Mouse (Mus musculus): ENCODE data around the gene Inpp5k. TPM values are rescaled to one million over a fixed set of nuclear protein-coding genes. Genes with fewer than 3 reads are reported as not detected.

The Inpp5k gene
- total RNA-seq, 2 experiments from 2014 or later, result 41.0 to 42.7 TPM

GRCm38 (mm10) chr11:75650311-75650710 lies 19.5 kb downstream of the Inpp5k start, which contains the start of gene Myo1c:
Myo1c (plus strand) TSS chr11:75650504.
- Histone ChIP-seq H3K27ac (peak within 1 kb of the TSS; percentile 96), H3K4me3 (peak within 1 kb of the TSS; percentile 81)
- no peak for TF ChIP-seq CTCF (IDR thresholded peaks at IDR 0.05)
- DNase-seq (ENCODE audit: extremely low spot score in 1 of 2, low spot score in 2 of 2), result no peak
- intact Hi-C loops (cut with DNase I), result loop anchor here (5.0 kb wide), 1 partner anchor 82 kb away; the partner anchor contains the start of gene Ywhae

GRCm38 (mm10) chr11:75650958-75651425 lies 20.2 kb downstream of the Inpp5k start:
- Histone ChIP-seq H3K27ac (no peak overlapping the region), H3K4me3 (peak overlapping the region; percentile 81)
- DNase-seq (ENCODE audit: extremely low spot score in 1 of 2, low spot score in 2 of 2), result no peak
- intact Hi-C loops (cut with DNase I), result loop anchor here (5.0 kb wide), 1 partner anchor 81 kb away; the partner anchor contains the start of gene Ywhae
- TF ChIP-seq CTCF (IDR thresholded peaks at IDR 0.05), result no peak

GRCm38 (mm10) chr11:75651426-75652221 lies 20.8 kb downstream of the Inpp5k start:
- no peak for TF ChIP-seq CTCF (IDR thresholded peaks at IDR 0.05)
- DNase-seq (ENCODE audit: extremely low spot score in 1 of 2, low spot score in 2 of 2), result peak; percentile 77 to 81
- Histone ChIP-seq H3K27ac (peak overlapping the region; percentile 96), H3K4me3 (peak overlapping the region; percentile 81)
- intact Hi-C loops (cut with DNase I), result loop anchor here (5.0 kb wide), 1 partner anchor 81 kb away; the partner anchor contains the start of gene Ywhae

GRCm38 (mm10) chr11:75652222-75652941 lies 21.6 kb downstream of the Inpp5k start:
- Histone ChIP-seq H3K4me3 (peak overlapping the region; percentile 81), H3K27ac (peak overlapping the region; percentile 96)
- DNase-seq (ENCODE audit: extremely low spot score in 1 of 2, low spot score in 2 of 2), result peak in 1 of 2 experiments; percentile 61
- no peak; the same call in 1 of the 2 replicates for TF ChIP-seq CTCF (IDR thresholded peaks at IDR 0.05)
- intact Hi-C loops (cut with DNase I), result loop anchor here (5.0 kb wide), 1 partner anchor 80 kb away; the partner anchor contains the start of gene Ywhae

GRCm38 (mm10) chr11:75652942-75653684 lies 22.3 kb downstream of the Inpp5k start:
- no peak for TF ChIP-seq CTCF (IDR thresholded peaks at IDR 0.05)
- intact Hi-C loops (cut with DNase I), result loop anchor here (5.0 kb wide), 1 partner anchor 79 kb away; the partner anchor contains the start of gene Ywhae
- H3K4me3 ChIP-seq, result peak overlapping the region; percentile 43
- no peak for DNase-seq (ENCODE audit: extremely low spot score in 1 of 2, low spot score in 2 of 2)
- peak overlapping the region; percentile 78 for H3K27ac ChIP-seq

GRCm38 (mm10) chr11:75653781-75654470 lies 23.1 kb downstream of the Inpp5k start:
- DNase-seq (ENCODE audit: extremely low spot score in 1 of 2, low spot score in 2 of 2), result peak; percentile 42 to 50
- H3K27ac ChIP-seq, result peak overlapping the region; percentile 78

GRCm38 (mm10) chr11:75654471-75655390 lies 23.9 kb downstream of the Inpp5k start:
- Histone ChIP-seq H3K4me3 (peak overlapping the region; percentile 43), H3K27ac (peak overlapping the region; percentile 83)
- DNase-seq (ENCODE audit: extremely low spot score in 1 of 2, low spot score in 2 of 2), result no peak
- no peak for TF ChIP-seq CTCF (IDR thresholded peaks at IDR 0.05)
- intact Hi-C loops (cut with DNase I), result loop anchor here (2.0 to 5.0 kb wide), 2 partner anchors 24 to 78 kb away; partner anchors contain the start of genes Crk and Ywhae

More at GRCm38 (mm10) chr11:75653781-75654470, 23.1 kb downstream of the Inpp5k start:
- no peak for TF ChIP-seq CTCF (IDR thresholded peaks at IDR 0.05)
- peak overlapping the region; percentile 43 for H3K4me3 ChIP-seq
- intact Hi-C loops (cut with DNase I), result loop anchor here (2.0 to 5.0 kb wide), 2 partner anchors 25 to 78 kb away; partner anchors contain the start of genes Crk and Ywhae

- intact Hi-C loops (cut with DNase I), result loop anchor here (2.0 kb wide), 1 partner anchor 23 kb away; the partner anchor contains the start of gene Crk
- peak overlapping the region; percentile 83 for H3K27ac ChIP-seq
- no peak for TF ChIP-seq CTCF (IDR thresholded peaks at IDR 0.05)
Observed at GRCm38 (mm10) chr11:75655621-75656545, 25.1 kb downstream of the Inpp5k start.

More at GRCm38 (mm10) chr11:75655621-75656545, 25.1 kb downstream of the Inpp5k start:
- DNase-seq (ENCODE audit: extremely low spot score in 1 of 2, low spot score in 2 of 2), result peak; percentile 53 to 65
- H3K4me3 ChIP-seq, result peak overlapping the region; percentile 86
